Mouse (Mus musculus): ENCODE data around the gene Mrpl16.

Gene Mrpl16

GRCm38 (mm10) chr19:11770205-11770892 is at the start of gene Mrpl16:
Mrpl16 (plus strand) TSS chr19:11770391.
- peak; percentile 87 to 97 for DNase-seq (ENCODE audit: inconsistent age in 2 of 2, low spot score in 1 of 2)

- no peak for DNase-seq (ENCODE audit: inconsistent age in 2 of 2, low spot score in 1 of 2)
Measured at GRCm38 (mm10) chr19:11723870-11724269, 46.3 kb upstream of the Mrpl16 start.

- DNase-seq (ENCODE audit: inconsistent age in 2 of 2, low spot score in 1 of 2), result no peak
Measured at GRCm38 (mm10) chr19:11724275-11724674, 45.9 kb upstream of the Mrpl16 start.

GRCm38 (mm10) chr19:11725915-11726314 is 44.3 kb upstream of the Mrpl16 start:
- DNase-seq (ENCODE audit: inconsistent age in 2 of 2, low spot score in 1 of 2), result no peak

GRCm38 (mm10) chr19:11727304-11727703 is 42.9 kb upstream of the Mrpl16 start:
- DNase-seq (ENCODE audit: inconsistent age in 2 of 2, low spot score in 1 of 2), result no peak

- DNase-seq (ENCODE audit: inconsistent age in 2 of 2, low spot score in 1 of 2), result no peak
Measured at GRCm38 (mm10) chr19:11730278-11730677, 39.9 kb upstream of the Mrpl16 start.

- no peak for DNase-seq (ENCODE audit: inconsistent age in 2 of 2, low spot score in 1 of 2)
Measured at GRCm38 (mm10) chr19:11736455-11736854, 33.7 kb upstream of the Mrpl16 start.

- DNase-seq (ENCODE audit: inconsistent age in 2 of 2, low spot score in 1 of 2), result no peak
Measured at GRCm38 (mm10) chr19:11745680-11746079, 24.5 kb upstream of the Mrpl16 start.

GRCm38 (mm10) chr19:11747298-11747697 is 22.9 kb upstream of the Mrpl16 start, which contains the start of gene Gif:
Gif (plus strand) TSS chr19:11747554.
- no peak for DNase-seq (ENCODE audit: inconsistent age in 2 of 2, low spot score in 1 of 2)

GRCm38 (mm10) chr19:11765059-11765458 is 5.1 kb upstream of the Mrpl16 start:
- DNase-seq (ENCODE audit: inconsistent age in 2 of 2, low spot score in 1 of 2), result no peak

- peak in 1 of 2 experiments; percentile 25 for DNase-seq (ENCODE audit: inconsistent age in 2 of 2, low spot score in 1 of 2)
Measured at GRCm38 (mm10) chr19:11766413-11766812, 3.8 kb upstream of the Mrpl16 start.

- peak in 1 of 2 experiments; percentile 70 for DNase-seq (ENCODE audit: inconsistent age in 2 of 2, low spot score in 1 of 2)
Measured at GRCm38 (mm10) chr19:11768163-11768562, 2.0 kb upstream of the Mrpl16 start.

GRCm38 (mm10) chr19:11769257-11769920 is 802 bp upstream of the Mrpl16 start:
- no peak for DNase-seq (ENCODE audit: inconsistent age in 2 of 2, low spot score in 1 of 2)

- DNase-seq (ENCODE audit: inconsistent age in 2 of 2, low spot score in 1 of 2), result peak; percentile 58 to 86
Measured at GRCm38 (mm10) chr19:11777191-11777865, 7.1 kb downstream of the Mrpl16 start.

- no peak for DNase-seq (ENCODE audit: inconsistent age in 2 of 2, low spot score in 1 of 2)
Measured at GRCm38 (mm10) chr19:11785409-11786154, 15.4 kb downstream of the Mrpl16 start.

GRCm38 (mm10) chr19:11787826-11788225 is 17.6 kb downstream of the Mrpl16 start:
- no peak for DNase-seq (ENCODE audit: inconsistent age in 2 of 2, low spot score in 1 of 2)

- DNase-seq (ENCODE audit: inconsistent age in 2 of 2, low spot score in 1 of 2), result no peak
Measured at GRCm38 (mm10) chr19:11788876-11789275, 18.7 kb downstream of the Mrpl16 start.

GRCm38 (mm10) chr19:11791825-11792224 is 21.6 kb downstream of the Mrpl16 start:
- no peak for DNase-seq (ENCODE audit: inconsistent age in 2 of 2, low spot score in 1 of 2)

GRCm38 (mm10) chr19:11793741-11794359 is 23.7 kb downstream of the Mrpl16 start:
- no peak for DNase-seq (ENCODE audit: inconsistent age in 2 of 2, low spot score in 1 of 2)

GRCm38 (mm10) chr19:11794447-11794846 is 24.3 kb downstream of the Mrpl16 start:
- no peak for DNase-seq (ENCODE audit: inconsistent age in 2 of 2, low spot score in 1 of 2)
